Mouse (Mus musculus) bone marrow macrophage, adult 2 months (primary cell): ENCODE results near the gene Snrnp35.

Source experiments
- CTCF ChIP-seq: IDR thresholded peaks from 2 replicates; pipeline ENCODE4 v1.5.1; 2012; ENCODE audit warnings: low read depth, mild to moderate bottlenecking, low read length, moderate library complexity
- POLR2A ChIP-seq: IDR thresholded peaks from 2 replicates; pipeline ENCODE4 v1.6.1; 2012; ENCODE audit warnings: mild to moderate bottlenecking, low read depth, low read length, borderline replicate concordance

GRCm38 (mm10) chr5:124499001-124499400 lies 16.1 kb downstream of the Snrnp35 start:
- TF ChIP-seq CTCF (no peak), POLR2A (no peak)
